Mouse (Mus musculus) common myeloid progenitor, adult 5-6 weeks (primary cell): Measurements from ENCODE around the gene Col4a4. TPM values are rescaled to one million over a fixed set of nuclear protein-coding genes. Genes with fewer than 3 reads are reported as not detected.
A peak's percentile ranks its signal among the peaks of the same experiment; 100 is the strongest.

Experiments
- ATAC-seq: replicated peaks from 2 replicates; pipeline ENCODE4 v1.8.0; 2016; ENCODE audit warnings: low read depth, mild to moderate bottlenecking, moderate TSS enrichment, inconsistent platforms; ENCODE audit not compliant: poor library complexity, severe bottlenecking
- total RNA-seq: library from RNA; stranded (forward); fragments of 200-1000, 187-1606 nt; gene quantifications from 2 replicates; pipeline ENCODE4 v1.2.3, GENCODE M21; 2017

Gene Col4a4
- total RNA-seq, 1 experiment from 2014 or later, result 0.14 TPM

- peak; percentile 52; the same call in 1 of the 2 replicates for ATAC-seq
Observed at GRCm38 (mm10) chr1:82432919-82433648, 153.6 kb downstream of the Col4a4 start.

- ATAC-seq, result no peak
Observed at GRCm38 (mm10) chr1:82429061-82429460, 157.6 kb downstream of the Col4a4 start.

- no peak for ATAC-seq
Observed at GRCm38 (mm10) chr1:82427729-82428128, 158.9 kb downstream of the Col4a4 start.

GRCm38 (mm10) chr1:82415641-82416040 is 171.0 kb downstream of the Col4a4 start:
- no peak for ATAC-seq

- no peak for ATAC-seq
Observed at GRCm38 (mm10) chr1:82414434-82415045, 172.1 kb downstream of the Col4a4 start.

GRCm38 (mm10) chr1:82412085-82412484 is 174.6 kb downstream of the Col4a4 start:
- ATAC-seq, result no peak

GRCm38 (mm10) chr1:82411521-82411920 is 175.1 kb downstream of the Col4a4 start:
- ATAC-seq, result no peak

GRCm38 (mm10) chr1:82410548-82410947 is 176.1 kb downstream of the Col4a4 start:
- no peak for ATAC-seq

- ATAC-seq, result no peak
Observed at GRCm38 (mm10) chr1:82409271-82409670, 177.4 kb downstream of the Col4a4 start.

- no peak for ATAC-seq
Observed at GRCm38 (mm10) chr1:82407786-82408185, 178.9 kb downstream of the Col4a4 start.

Other genes starting within 250 kb of the Col4a4 start
- not detected in 2 replicates for gene Col4a3, start 72 bp upstream of the Col4a4 start, total RNA-seq
- 49.9 and 59.7 TPM in 2 replicates for gene Mff, start 138.0 kb upstream of the Col4a4 start, total RNA-seq
- gene Tm4sf20, start 181.6 kb upstream of the Col4a4 start, total RNA-seq, result not detected in 2 replicates
- not detected in 2 replicates for gene Gm47791, start 184.4 kb upstream of the Col4a4 start, total RNA-seq